Mouse (Mus musculus): Measurements from ENCODE around the gene Dusp11.
"Not testable (repeated sequence)": the region's sequence is repeated elsewhere in the genome, so short reads cannot be mapped to it uniquely, and the experiment has no call there.

Gene Dusp11

GRCm38 (mm10) chr6:85936508-85937465 lies 24.7 kb downstream of the Dusp11 start:
- in situ Hi-C loops (cut with MboI, MseI): not testable (repeated sequence)

DNA sequence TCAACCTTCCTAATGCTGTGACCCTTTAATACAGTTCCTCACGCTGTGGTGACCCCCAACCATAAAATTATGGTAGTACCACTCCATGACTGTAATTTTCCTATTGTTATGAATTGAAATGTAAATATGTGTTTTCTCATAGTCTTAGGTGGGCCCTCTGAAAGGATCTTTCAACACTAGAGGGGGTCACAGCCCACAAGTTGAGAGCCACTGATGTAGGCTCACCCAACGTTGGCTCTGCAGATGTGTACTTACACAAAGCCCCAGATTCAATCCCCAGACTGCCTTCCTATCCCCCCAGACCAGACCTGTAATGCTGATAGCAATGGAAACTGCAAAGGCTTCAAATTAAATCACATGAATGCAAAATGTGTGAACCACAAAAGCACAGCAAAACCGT lies 25.8 kb downstream of the Dusp11 start:
- in situ Hi-C loops (cut with MboI, MseI): no loop called here

GRCm38 (mm10) chr6:85934047-85934446 lies 27.4 kb downstream of the Dusp11 start:
- in situ Hi-C loops (cut with MboI, MseI): no loop called here

DNA sequence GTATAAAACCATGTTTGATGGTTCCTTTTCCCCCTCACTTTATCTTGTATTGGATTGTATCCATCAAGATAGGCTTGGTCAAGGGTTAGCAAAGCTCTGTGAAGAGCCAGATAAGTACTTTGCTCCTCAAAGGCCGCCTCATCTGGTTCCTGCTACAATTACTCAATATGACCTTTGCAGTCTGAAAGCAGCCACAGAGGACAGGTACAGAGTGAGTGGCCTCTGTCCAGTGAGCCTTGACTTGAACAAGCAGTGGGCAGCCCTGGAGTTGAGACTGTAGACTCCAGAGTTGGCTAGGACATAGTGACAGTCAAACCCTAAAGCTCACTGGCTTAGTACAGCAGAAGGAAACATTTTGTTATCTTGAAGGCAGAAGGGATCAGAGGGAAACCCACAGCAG lies 32.2 kb downstream of the Dusp11 start:
- in situ Hi-C loops (cut with MboI, MseI): loop anchor here (5.0 kb wide), 1 partner anchor 438 kb away; the partner anchor contains the start of gene Fam136a

DNA sequence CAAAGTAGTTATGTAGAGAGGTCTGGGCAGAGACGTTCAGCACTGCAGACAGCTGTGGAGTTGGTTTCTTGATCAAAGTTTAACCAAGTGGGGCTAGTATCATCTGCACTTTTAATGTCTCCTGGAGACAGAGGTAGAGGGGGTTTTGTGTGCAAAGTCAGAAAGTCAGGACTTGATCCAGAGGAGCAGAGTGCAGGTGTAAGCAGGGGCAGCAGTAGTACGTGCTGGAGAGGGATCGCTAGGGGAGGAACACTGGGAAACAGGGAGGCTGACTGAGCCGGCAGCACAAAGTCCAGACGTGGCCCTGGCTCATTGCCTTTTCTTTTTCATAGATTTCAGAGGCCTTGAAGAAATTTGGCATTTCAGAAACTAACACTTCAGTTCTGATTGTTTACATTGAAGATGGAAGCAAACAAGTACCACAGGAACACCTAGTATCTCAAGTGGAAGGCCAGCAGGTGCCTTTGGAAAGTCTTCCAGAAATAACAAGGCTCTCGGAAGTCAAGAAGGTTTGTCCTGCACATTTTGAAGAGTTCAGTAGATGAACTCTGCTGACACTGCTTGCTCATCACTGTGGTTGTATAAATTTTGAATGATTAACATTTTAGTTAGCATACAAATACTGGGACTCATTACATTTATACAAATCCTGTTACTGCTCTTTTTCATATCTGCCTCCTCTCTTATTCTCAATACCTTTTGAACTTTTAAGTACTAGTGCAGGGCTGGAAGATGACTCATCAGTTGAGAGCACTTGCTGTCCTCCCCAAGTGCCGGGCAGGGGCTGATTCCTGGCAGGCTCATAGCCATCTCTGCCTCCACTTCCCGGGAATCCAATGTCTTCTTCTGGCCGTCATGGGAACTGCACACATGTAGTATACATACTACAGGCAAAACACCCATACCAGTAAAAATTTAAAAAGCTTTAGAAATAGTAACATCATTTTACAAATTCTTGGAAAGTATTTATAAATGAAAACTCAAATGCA lies 33.7 kb downstream of the Dusp11 start:
- in situ Hi-C loops (cut with MboI, MseI): loop anchor here (5.0 kb wide), 1 partner anchor 440 kb away; the partner anchor contains the start of gene Fam136a

DNA sequence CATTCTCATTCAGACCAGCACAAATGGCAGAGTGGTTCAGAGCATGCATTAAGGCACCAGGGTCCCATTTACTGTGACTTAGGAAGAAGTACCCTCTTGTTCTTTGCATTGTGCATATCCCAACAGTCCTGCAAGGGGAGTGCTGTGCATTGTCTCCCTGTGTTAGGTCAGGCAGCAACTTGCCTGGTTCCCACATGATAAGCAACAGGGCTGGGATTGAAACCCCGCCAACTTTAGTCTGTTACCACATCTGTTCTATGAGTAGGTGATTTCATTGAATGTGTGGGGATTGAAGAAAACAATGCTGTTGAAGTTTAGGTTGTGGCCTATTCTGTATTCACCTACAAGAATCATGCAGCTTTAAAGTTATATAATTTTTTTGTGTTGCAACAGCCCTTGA lies 34.8 kb downstream of the Dusp11 start:
- in situ Hi-C loops (cut with MboI, MseI): loop anchor here (5.0 kb wide), 1 partner anchor 441 kb away; the partner anchor contains the start of gene Fam136a

- in situ Hi-C loops (cut with MboI, MseI): no loop called here
Observed at GRCm38 (mm10) chr6:85923643-85924042, 37.8 kb downstream of the Dusp11 start.

DNA sequence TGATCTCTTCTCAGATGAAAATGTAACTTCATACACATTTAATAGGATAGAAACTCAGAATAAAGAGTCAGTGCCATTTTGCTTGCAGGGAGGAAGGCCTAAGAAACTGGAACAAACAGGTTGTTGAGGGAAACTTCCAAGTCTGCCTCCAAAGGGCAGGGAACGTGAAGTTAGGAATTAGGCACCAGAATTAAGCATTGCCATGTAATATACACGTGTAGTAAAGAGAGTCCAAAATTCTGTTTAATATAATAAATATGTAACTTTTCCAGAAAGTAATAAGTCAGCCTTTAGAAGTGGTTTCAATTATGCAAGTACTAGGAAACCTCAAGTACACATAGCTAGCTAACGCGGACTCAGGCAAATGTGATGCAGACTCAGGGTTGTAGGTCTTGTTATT lies 42.1 kb downstream of the Dusp11 start:
- in situ Hi-C loops (cut with MboI, MseI): no loop called here

DNA sequence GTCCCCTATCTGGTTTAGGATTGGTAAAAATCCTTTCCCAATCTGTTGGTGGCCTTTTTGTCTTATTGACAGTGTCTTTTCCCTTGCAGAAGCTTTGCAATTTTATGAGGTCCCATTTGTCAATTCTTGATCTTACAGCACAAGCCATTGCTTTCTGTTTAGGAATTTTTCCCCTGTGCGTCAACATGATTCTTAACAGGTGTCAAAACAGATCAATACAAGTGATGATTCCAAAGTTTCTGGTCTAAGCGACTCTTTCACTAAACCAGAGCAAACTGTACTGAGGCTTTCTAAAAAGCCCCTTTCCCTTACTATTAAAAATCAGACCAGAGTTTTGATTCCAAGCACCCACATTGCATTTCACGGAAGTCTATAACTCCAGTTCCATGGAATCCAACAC lies 43.1 kb downstream of the Dusp11 start:
- in situ Hi-C loops (cut with MboI, MseI): not testable (repeated sequence)

DNA sequence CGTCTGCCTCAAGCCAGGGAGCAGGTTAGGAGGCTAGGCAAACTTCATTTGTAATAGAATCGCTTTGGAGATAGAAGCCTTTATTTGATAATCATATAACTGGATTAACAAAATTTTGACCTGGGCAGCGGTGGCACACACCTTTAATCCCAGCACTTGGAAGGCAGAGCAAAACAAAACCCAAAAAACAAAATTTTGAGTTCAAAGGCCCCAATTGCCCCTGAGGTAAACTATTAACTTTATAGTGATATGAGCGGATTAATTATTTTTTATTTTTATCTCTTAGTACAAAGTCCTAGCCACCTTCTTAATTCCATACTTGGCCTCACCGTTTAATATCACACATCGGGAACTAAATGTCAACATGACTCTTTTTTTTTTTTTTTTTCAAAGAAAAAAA lies 44.9 kb downstream of the Dusp11 start:
- in situ Hi-C loops (cut with MboI, MseI): no loop called here

DNA sequence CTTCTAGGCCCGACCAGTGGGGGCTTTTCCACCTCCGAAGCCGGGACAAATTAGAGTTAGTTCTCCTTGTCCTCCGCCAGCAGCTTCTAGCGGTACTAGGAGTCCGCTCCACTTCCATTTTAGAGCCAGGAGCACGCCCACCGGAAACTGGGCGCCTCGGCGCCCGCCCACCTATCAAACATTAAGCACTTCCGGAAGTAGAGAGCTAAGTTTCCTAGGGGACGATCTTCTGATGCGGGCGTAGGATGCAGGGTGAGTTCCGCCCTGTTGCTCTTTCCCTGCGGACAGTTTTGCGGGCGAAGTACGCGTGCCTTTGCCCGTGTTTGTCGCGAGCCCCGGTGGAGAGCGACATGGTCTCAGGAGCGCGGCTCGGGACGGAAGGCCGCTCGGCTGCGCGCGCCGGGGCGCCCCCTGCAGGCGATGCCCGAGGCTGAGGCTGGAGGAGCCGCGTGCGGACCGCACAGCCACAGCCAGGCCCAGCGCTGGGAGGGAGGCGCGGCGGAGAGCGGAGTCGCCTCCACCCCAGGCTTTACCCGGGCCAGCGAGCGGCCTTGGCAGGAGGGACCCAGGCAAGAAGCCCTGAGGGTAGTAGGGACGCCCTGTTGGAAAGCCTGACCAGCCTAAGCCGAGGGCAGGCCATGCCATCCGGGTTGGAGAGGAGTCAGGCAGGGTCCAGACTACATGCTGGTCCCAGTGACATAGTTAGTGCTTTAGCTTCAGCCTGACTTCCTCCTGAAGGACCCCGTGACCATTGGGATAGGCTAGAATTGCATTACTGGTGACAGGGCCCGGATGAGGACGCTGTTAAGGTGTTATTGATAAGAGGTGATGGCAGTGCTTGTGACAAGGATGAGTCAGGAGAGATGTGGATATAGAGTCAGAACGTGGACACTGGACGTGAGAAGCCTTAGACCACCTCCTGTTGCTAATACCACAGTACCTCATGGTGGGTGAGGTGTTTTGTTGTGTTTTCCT lies 45.6 kb downstream of the Dusp11 start, which contains the start of gene Nat8f1:
Gene Nat8f1 (minus strand): TSS at position 149 of the 975 bp plus-strand sequence.
- in situ Hi-C loops (cut with MboI, MseI): not testable (repeated sequence)

DNA sequence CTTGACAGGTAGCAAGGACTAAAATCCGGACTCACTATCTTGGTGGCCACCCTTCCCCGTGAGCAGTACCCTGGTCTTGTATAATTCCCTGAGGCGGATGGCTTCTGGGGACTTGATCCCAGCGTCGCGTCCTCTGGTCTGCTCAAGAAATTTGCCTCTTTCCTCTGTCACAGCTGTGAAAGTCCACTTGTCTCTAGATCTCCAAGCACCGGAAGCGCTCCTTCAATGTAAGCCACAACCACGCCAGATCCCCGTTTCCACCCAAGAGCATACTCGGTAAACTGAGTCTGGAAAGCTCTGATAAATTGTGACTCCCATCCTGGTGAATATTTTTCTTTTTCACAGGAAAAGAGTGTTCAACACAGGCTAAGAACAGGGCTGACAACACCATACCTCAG lies 46.3 kb downstream of the Dusp11 start:
- in situ Hi-C loops (cut with MboI, MseI): no loop called here

DNA sequence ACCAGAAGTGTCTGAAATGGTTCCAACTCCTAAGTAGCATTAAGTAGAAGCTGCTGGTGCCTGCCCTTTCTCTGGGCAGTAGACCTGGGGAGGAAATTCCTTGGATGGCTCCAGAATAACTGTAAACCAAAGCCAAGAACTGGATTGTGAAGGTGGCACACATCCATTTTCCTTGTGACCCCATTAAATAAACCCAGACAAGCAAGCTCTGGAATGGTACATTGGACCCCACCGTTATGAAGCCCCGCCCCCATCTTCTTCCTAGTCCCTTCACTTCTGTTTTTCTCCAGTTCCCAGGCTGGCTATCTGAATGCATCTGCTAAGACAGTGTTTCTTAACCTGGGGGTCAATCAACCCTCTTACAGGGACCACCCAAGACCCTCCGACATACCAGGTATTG lies 49.9 kb downstream of the Dusp11 start, which contains the start of gene Tprkb:
Gene Tprkb (plus strand): TSS at position 279 of the 400 bp plus-strand sequence.
- in situ Hi-C loops (cut with MboI, MseI): no loop called here

- in situ Hi-C loops (cut with MboI, MseI): no loop called here
Observed at GRCm38 (mm10) chr6:85909704-85910103, 51.8 kb downstream of the Dusp11 start.

- in situ Hi-C loops (cut with MboI, MseI): no loop called here
Observed at GRCm38 (mm10) chr6:85908341-85908740, 53.1 kb downstream of the Dusp11 start.

DNA sequence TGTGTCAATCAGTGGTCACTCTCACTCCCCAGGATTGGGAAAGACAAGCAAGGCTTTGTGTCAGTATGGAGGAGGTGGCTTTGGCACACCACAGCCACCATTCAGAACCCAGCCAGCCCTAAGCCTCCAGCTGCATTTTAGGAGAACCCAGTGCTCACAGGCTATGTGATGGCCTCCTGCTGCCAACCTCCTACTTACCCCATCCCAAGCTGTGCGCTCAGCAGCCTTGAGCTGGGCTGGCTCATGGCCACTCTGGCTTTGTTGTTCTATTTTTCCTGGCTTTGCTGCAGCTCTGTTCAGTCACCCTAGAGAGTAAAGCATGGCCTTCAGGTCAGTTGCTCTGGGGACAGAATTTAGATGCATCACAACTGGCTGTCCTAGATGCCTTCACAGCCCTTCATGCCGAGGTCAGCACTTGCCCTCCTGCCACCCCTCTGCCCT lies 54.5 kb downstream of the Dusp11 start:
- in situ Hi-C loops (cut with MboI, MseI): not testable (repeated sequence)

GRCm38 (mm10) chr6:85904642-85905061 lies 56.8 kb downstream of the Dusp11 start, which contains the start of gene Nat8f4:
Gene Nat8f4, minus strand, starts transcription at chr6:85904884.
- in situ Hi-C loops (cut with MboI, MseI): loop anchor here (5.0 kb wide), 1 partner anchor 317 kb away; the partner anchor contains the start of gene Alms1

DNA sequence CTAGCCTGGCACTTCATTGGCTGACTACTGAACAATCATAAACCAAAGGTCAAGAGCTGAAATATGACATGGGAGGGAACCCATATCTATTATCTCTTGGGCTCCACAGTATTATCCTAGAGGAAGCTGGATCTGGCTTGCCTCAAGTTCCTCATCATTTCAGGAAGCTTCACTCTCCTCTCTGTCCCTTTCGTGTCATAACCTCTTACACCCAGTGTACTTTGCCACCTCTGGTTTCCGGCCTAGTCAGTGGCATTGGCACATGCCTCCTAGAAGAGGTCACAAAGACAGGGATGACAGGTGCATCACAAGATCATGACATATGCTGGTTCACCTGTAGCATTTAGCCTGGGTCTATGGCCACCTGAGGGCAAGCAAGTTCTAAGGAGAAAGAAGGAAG lies 59.2 kb downstream of the Dusp11 start:
- in situ Hi-C loops (cut with MboI, MseI): loop anchor here (5.0 kb wide), 1 partner anchor 315 kb away; the partner anchor contains the start of gene Alms1

DNA sequence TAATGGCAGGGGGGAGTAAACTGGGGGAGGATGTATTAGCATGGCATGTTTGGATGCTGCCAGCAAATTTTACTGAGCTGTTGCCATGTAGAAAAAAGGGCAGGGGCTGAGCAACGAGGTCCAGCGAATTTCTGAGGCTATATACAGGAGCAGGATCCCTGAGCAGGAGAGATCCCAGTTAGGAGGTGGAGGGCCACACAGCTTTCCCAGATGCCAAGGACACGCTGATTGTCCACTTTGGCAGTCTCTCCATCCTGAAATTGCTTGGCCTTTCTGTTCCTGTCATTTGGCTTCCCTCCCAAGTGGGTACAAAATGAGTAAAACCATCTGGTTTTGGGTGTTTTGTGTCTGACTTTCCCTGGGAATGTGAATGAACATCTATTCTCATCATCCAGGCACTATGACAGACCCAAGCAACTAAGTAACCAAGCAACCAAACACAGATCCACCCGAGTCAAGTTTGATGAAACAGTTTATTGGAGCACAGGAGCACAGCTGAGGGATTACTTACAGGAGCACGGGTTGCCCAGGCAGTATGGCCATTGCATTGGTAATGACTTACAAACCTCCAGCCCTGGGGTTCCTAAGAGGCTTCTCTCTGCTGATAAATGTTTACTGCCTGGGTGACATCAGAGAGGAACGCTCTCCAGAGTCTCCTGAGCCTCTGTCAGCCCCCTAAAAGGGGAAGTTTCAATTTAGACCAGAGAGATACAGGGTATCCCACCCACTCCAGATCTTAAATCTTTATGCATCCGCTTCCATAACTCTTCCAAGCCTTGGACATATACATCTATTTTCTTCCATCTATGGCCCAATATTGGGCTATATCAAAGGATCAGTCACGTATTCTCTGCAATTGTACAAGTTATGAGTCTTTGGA lies 62.6 kb downstream of the Dusp11 start:
- in situ Hi-C loops (cut with MboI, MseI): not testable (repeated sequence)
